Comparison of ENCODE assay signal across 35 mouse cellular contexts in the genomic region with DNA sequence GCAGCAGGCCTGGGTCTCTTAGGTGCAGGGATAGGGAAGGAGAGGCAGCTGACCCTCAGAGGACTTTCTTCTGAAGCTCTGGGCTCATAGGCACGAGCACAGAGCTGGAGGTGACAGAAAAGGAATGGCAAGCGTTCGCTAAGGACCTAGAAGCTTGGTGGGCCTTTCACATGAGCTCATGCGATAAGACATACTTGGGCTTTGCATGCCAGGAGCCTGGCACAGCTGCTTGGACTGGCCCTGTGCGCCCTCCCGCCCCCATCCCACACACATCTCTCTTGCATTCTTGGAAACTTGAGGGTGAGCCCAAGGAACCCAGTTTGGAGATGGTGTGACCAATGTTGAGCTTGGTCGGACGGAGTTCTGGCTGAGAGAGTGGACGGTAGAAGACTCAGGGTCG. TPM values are rescaled to one million over a fixed set of nuclear protein-coding genes. Genes with fewer than 3 reads are reported as not detected.
"Had no signal": no experiment of that assay in that cellular context is flagged by ENCODE, and none has a peak within 500 bp of the region (broad histone marks: within the 10 kb centered on the region; RNA-seq: fewer than 3 reads in every experiment).

No protein-coding gene starts in this region.

- H3K9ac ChIP-seq: heart, embryonic 12.5 days; heart, embryonic 13.5 days; heart, embryonic 15.5 days; hindbrain, embryonic 12.5 days; hindbrain, embryonic 13.5 days; hindbrain, embryonic 14.5 days; hindbrain, embryonic 15.5 days; intestine, embryonic 15.5 days; kidney, embryonic 15.5 days had no signal

- H3K4me1 ChIP-seq: heart, embryonic 10.5 days; heart, embryonic 12.5 days; heart, embryonic 13.5 days; heart, embryonic 15.5 days; hindbrain, embryonic 12.5 days; intestine, embryonic 15.5 days had no signal

- H3K27ac ChIP-seq: heart, embryonic 10.5 days; heart, embryonic 13.5 days; heart, embryonic 15.5 days; hindbrain, embryonic 10.5 days; hindbrain, embryonic 12.5 days; hindbrain, embryonic 13.5 days; hindbrain, embryonic 14.5 days; hindbrain, embryonic 15.5 days; hindbrain, postnatal 0 days; intestine, embryonic 15.5 days; kidney, embryonic 15.5 days; kidney, postnatal 0 days; layer of hippocampus, adult 2 months had no signal

- H3K9me3 ChIP-seq: heart, embryonic 10.5 days; heart, embryonic 12.5 days; heart, embryonic 13.5 days; heart, embryonic 15.5 days; hindbrain, embryonic 10.5 days; hindbrain, embryonic 12.5 days; hindbrain, embryonic 13.5 days; hindbrain, embryonic 15.5 days; intestine, embryonic 15.5 days; kidney, embryonic 15.5 days had no signal

- H3K4me2 ChIP-seq: heart, embryonic 11.5 days; heart, embryonic 12.5 days; heart, embryonic 13.5 days; heart, embryonic 15.5 days; hindbrain, embryonic 12.5 days; hindbrain, embryonic 13.5 days; hindbrain, embryonic 14.5 days; hindbrain, embryonic 15.5 days; intestine, embryonic 15.5 days; kidney, embryonic 15.5 days had no signal

- H3K27me3 ChIP-seq: hindbrain, embryonic 12.5 days; hindbrain, embryonic 13.5 days; hindbrain, embryonic 15.5 days; intestine, embryonic 15.5 days had no signal

- H3K4me3 ChIP-seq: heart, embryonic 10.5 days; heart, embryonic 12.5 days; heart, embryonic 13.5 days; heart, embryonic 15.5 days; hindbrain, embryonic 10.5 days; hindbrain, embryonic 12.5 days; hindbrain, embryonic 13.5 days; hindbrain, embryonic 15.5 days; intestine, embryonic 15.5 days; kidney, embryonic 15.5 days; layer of hippocampus, adult 2 months had no signal

- H3K36me3 ChIP-seq: heart, embryonic 10.5 days; heart, embryonic 12.5 days; heart, embryonic 13.5 days; heart, embryonic 15.5 days; hindbrain, embryonic 10.5 days; hindbrain, embryonic 12.5 days; hindbrain, embryonic 13.5 days; hindbrain, embryonic 15.5 days; intestine, embryonic 15.5 days; kidney, embryonic 15.5 days had no signal

- DNase-seq: heart, postnatal 10 days; heart, postnatal 14 days; heart, postnatal 4 days; kidney, adult 11 months; kidney, adult 18-20 months; kidney, adult 2 months; kidney, adult 8-10 months; kidney, adult 9 months; kidney, postnatal 10 days; kidney, postnatal 14 days; kidney, postnatal 25 days; kidney, postnatal 36 days; kidney, postnatal 4 days; layer of hippocampus, adult 9-11 months; layer of hippocampus, postnatal 36 days had no signal

- ATAC-seq: hindbrain, embryonic 16.5 days; hindbrain, postnatal 0 days; inflammation-experienced regulatory T-cells, adult 6 months; intestine, embryonic 15.5 days; intestine, embryonic 16.5 days; intestine, postnatal 0 days had no signal

RNA-seq across cellular contexts. Expression of a gene that starts 8.3 kb away (rescaled TPM):
- total RNA-seq: hematopoietic stem cell, adult 5-6 weeks had no signal
- polyA plus RNA-seq: inflammation-experienced regulatory T-cells, adult 6 months had no signal
